Mouse (Mus musculus) E14TG2a.4 (cell line): ENCODE measurements at regions not wholly inside any gene's neighbourhood (a gene's known extent, or its start where the extent isn't known, plus 50 kb on each side); places are given as distances from the start of the nearest gene placed in this dataset.

Experiments used
- CTCF ChIP-seq: conservative IDR thresholded peaks from 2 replicates; pipeline ENCODE4 v1.5.1; 2014; ENCODE audit warnings: low read length
- NANOG ChIP-seq: IDR thresholded peaks from 2 replicates; pipeline ENCODE4 v1.6.1; 2014; ENCODE audit warnings: borderline replicate concordance, low read length, mixed read lengths
- POU5F1 ChIP-seq: IDR thresholded peaks from 2 replicates; pipeline ENCODE4 v1.6.1; 2014; ENCODE audit warnings: low read length, borderline replicate concordance

DNA sequence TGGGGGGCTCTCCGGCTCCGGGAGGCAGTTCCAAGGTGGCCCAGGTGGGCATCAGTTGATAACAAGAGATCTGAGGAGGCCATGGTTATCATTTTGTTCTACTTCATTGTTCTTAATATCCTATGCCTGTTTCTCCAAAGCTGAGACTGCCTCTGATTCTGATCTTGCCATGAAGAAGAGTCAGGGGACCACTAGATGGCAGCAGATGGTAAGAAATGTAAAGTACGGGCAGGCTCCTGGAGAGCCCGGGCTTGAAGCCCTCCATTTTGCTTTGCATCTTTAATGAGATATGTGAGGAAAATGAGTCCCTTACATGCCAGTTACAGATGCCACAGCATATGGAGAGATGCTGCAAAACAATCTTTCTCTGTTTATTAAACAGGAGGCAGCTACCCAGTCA, 194.1 kb downstream of the Dad1 start:
- TF ChIP-seq CTCF (peak; percentile 46), POU5F1 (no peak), NANOG (no peak)
